Mouse (Mus musculus) hindbrain, embryonic 10.5 days (tissue): ENCODE results near the gene Srsf9. TPM values are rescaled to one million over a fixed set of nuclear protein-coding genes. Genes with fewer than 3 reads are reported as not detected.
A peak's percentile ranks its signal among the peaks of the same experiment; 100 is the strongest.
"Not testable (repeated sequence)": the region's sequence is repeated elsewhere in the genome, so short reads cannot be mapped to it uniquely, and the experiment has no call there.

Source experiments
- DNase-seq: peaks from one replicate; pipeline ENCODE4 v3.0.0-alpha.2; 2017; ENCODE audit warnings: low spot score
- H3K27ac ChIP-seq: fragments of 300-500 bp; sonication (generic); 2 replicates; pipeline ENCODE4 v1.5.1; 2016; ENCODE audit warnings: mild to moderate bottlenecking, moderate library complexity
- H3K27me3 ChIP-seq: fragments of 300-500 bp; sonication (generic); 2 replicates; pipeline ENCODE4 v1.6.1; 2016; ENCODE audit warnings: mild to moderate bottlenecking; ENCODE audit not compliant: poor library complexity, insufficient read depth, severe bottlenecking
- H3K36me3 ChIP-seq: fragments of 300-500 bp; sonication (generic); 2 replicates; pipeline ENCODE4 v1.6.1; 2016; ENCODE audit warnings: mild to moderate bottlenecking, moderate library complexity
- H3K4me1 ChIP-seq: fragments of 300-500 bp; sonication (generic); replicated peaks from 2 replicates; pipeline ENCODE4 v1.6.1; 2016; ENCODE audit warnings: mild to moderate bottlenecking
- H3K4me3 ChIP-seq: fragments of 300-500 bp; sonication (generic); 2 replicates; pipeline ENCODE4 v1.5.1; 2016; ENCODE audit warnings: mild to moderate bottlenecking, moderate library complexity
- H3K9me3 ChIP-seq: fragments of 300-500 bp; sonication (generic); 2 replicates; pipeline ENCODE4 v1.6.1; 2016; ENCODE audit warnings: mild to moderate bottlenecking, moderate library complexity
- WGBS: fragments of 180-500 bp; shearing (Covaris S2); methylation state at CpG from one replicate; pipeline ENCODE4 v1.1.7; 2016; 5-methylcytosine and 5-hydroxymethylcytosine counted together
- polyA plus RNA-seq: library from polyadenylated mRNA; unstranded; fragments of >200 nt; fragmentation: Nextera tagmentation; extraction: Ambion mirVana; gene quantifications from 2 replicates; pipeline ENCODE4 v1.2.1, GENCODE M21; 2016

The Srsf9 gene
- polyA plus RNA-seq, 1 experiment from 2014 or later, result 383 TPM

DNA sequence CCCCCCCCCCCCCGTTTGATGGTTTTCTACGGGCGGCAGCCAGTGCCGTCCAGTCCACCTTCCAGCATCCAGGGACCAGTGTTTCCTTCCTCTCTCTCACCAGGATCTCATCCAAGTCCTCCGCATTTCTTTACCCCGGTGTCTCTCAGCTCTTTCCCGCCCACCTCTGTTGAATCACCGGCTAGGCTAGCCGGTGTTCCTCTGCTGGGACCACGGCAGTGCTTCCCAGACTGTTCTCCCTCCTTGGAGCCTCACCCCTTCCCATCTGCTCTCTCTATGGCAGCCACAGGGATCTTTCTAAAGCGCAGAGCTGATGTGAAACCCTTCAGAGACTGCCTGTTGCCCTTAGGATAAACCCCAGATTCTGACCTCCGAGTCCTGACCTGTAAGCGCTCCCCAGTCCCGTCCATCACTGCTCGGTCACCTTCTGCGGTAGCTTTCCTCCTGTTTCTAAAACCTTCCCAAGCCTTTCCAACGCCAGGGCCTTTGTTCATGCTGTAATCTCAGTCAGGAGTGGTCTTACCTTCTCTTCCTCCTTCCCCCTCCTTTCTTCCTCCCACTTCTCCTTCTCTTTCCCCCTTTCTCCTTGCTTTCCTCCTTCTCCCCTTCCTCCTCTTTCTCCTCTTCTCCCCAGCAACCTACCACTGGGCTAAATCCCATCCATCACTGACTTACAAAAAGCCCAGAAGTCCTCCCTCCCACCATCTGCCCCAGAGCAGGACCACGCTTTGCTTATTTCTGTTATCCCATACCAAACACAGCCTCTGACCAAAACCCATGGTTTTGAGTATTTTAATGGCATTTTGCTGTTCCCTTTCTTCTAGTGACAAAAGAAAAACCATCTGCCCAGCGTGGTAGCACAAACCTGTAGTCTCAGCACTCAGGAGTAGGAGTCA is 36.1 kb downstream of the Srsf9 start:
- Histone ChIP-seq H3K27ac (peak overlapping the region; percentile 89), H3K4me1 (peaks cover 38% of the 10 kb centered on the region), H3K36me3 (no peaks in the 10 kb centered on the region), H3K4me3 (peak overlapping the region; percentile 36), H3K9me3 (no peaks in the 10 kb centered on the region), H3K27me3 (no peaks in the 10 kb centered on the region)
- WGBS, result 14% methylated on average over 19 of the region's 19 CpGs
- peak; percentile 40 for DNase-seq

DNA sequence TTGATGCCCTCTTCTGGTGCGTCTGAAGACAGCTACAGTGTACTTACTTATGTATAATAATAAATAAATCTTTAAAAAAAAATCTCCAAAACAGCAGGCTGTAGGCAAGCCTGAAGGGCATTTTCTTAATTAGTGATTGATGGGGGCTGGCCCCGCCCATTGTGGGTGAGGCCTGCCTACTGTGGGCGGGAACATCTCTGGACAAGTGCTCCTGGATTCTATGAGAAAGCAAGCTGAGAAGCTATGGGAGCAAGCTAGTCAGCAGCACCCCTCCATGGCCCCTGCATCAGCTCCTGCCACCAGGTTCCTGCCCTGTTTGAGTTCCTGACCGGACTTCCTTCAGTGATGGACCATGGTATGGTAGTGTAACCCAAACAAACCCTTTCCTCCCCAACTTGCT is 37.8 kb downstream of the Srsf9 start:
- peaks cover 31% of the 10 kb centered on the region for H3K4me1 ChIP-seq
- H3K4me3 ChIP-seq, result no peak overlapping the region
- 86% methylated on average over 4 of the region's 4 CpGs for WGBS
- H3K36me3 ChIP-seq, result no peaks in the 10 kb centered on the region
- no peak overlapping the region for H3K27ac ChIP-seq
- no peaks in the 10 kb centered on the region for H3K9me3 ChIP-seq
- no peaks in the 10 kb centered on the region for H3K27me3 ChIP-seq
- DNase-seq, result no peak

DNA sequence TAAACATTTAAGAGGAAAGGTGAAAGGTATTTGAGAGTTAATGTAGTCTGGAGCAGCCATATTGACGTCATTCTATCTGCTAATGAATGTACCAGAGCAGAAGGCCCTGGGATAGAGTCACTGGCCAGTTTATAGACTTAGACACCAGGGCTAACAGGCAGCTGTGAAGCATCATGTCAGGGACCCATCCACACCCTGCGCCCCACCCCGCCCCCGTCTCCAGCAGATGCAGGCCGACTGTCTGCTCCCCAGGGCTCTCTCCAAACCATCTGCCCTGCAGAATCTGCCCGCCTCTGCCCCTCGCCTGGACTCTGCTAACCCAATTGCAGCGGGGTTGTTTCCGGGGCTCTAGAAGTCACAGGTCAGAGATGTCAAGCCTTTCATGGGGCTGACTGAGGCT is 44.8 kb downstream of the Srsf9 start:
- DNase-seq, result peak; percentile 74
- Histone ChIP-seq H3K36me3 (no peaks in the 10 kb centered on the region), H3K4me3 (no peak overlapping the region), H3K9me3 (no peaks in the 10 kb centered on the region), H3K4me1 (peaks cover 35% of the 10 kb centered on the region), H3K27ac (peak overlapping the region; percentile 92), H3K27me3 (no peaks in the 10 kb centered on the region)
- WGBS, result 31% methylated on average over 9 of the region's 9 CpGs

DNA sequence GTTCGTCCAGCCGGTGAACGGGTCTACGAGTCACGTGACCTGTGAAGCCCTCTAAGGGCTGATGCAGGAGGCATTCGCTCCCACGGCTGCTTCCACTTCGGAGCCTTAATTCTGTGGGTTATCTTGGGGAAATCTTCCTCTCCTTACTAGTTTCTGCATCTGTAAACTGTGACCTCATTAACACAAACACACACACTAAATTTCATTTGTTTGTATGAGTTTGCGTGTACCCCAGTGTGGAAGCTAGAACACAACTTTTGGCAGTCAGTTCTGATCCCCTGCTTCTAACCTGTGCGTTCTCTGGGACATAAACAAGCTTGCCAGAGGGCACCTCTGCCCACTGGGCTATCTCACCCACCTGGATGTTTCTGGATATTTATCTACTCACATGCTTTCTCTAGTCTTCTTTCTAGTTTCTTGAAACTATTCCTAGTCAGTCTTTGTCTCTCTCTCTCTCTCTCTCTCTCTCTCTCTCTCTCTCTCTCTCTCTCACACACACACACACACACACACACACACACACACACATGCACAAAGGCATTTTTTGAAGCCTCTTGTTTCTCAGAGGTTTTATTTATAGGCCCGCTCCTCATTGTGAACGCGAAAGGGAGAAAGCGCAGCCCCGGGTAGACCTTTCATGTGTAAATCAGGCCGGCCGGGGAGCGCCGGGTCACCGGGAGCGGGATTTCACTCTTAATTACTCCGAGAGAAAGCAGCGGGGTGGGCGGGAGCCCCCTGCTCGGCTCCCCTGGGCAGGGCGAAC is 46.6 kb downstream of the Srsf9 start:
- Histone ChIP-seq H3K4me1 (peaks cover 35% of the 10 kb centered on the region), H3K4me3 (peak overlapping the region; percentile 39), H3K36me3 (no peaks in the 10 kb centered on the region), H3K27me3 (no peaks in the 10 kb centered on the region), H3K9me3 (no peaks in the 10 kb centered on the region), H3K27ac (peak overlapping the region; percentile 92)
- DNase-seq, result peak; percentile 89
- 9% methylated on average over 26 of the region's 26 CpGs for WGBS

DNA sequence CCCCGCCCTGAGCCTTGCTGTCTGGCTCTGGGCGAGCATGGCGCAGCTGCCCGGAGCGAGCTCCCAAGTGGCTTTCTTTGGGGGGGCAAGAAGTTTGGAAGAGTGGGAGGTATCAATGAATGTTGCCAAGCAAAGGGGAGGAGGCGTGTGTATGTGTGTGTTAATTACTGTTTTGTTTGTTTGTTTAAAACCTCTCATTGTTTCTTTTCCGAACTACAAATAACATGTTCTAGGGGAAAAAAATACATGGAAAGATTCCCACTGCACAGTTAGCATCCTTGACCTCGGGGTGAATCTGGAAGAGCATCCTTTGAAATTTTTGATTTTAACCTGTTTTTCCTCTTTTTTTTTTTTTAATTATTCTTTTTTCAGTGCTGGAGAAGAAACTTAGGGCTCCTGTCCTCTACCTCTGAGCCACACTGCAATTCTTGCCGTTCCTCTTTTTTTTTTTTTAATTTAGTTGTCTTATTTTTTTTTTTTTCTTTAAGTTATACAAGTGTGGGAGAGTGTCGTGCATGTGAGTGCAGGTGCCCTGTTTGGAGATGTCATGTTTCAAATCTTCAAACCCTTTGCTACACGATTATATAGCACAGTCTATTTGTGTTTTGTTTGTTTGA is 47.3 kb downstream of the Srsf9 start:
- no peak for DNase-seq
- Histone ChIP-seq H3K27me3 (no peaks in the 10 kb centered on the region), H3K36me3 (no peaks in the 10 kb centered on the region), H3K9me3 (no peaks in the 10 kb centered on the region), H3K4me1 (peaks cover 35% of the 10 kb centered on the region), H3K27ac (peak overlapping the region; percentile 92), H3K4me3 (peak overlapping the region; percentile 39)
- WGBS, result 11% methylated on average over 11 of the region's 11 CpGs

DNA sequence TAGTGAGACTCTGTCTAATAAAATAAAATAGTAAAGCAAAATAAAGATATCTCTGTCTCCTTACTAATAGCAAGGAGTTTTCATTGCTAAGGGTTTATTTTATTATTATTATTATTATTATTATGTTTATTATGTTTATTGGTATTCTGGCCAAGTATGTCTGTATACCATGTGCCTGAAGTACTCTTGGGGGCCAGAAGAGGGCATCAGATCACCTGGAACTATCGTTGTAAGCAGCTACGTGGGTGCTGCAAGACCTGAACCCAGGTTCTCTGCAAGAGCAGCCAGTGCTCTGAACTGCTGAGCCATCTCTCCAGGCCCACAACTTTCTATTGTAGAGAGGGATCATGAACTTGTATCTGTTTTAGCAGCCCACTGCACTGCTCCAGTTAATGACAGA is 48.5 kb downstream of the Srsf9 start:
- Histone ChIP-seq H3K36me3 (no peaks in the 10 kb centered on the region), H3K9me3 (no peaks in the 10 kb centered on the region), H3K27me3 (no peaks in the 10 kb centered on the region), H3K4me1 (peaks cover 35% of the 10 kb centered on the region), H3K27ac (peak overlapping the region; percentile 80), H3K4me3 (no peak overlapping the region)
- WGBS, result 85% methylated on average over 2 of the region's 2 CpGs
- DNase-seq, result no peak

DNA sequence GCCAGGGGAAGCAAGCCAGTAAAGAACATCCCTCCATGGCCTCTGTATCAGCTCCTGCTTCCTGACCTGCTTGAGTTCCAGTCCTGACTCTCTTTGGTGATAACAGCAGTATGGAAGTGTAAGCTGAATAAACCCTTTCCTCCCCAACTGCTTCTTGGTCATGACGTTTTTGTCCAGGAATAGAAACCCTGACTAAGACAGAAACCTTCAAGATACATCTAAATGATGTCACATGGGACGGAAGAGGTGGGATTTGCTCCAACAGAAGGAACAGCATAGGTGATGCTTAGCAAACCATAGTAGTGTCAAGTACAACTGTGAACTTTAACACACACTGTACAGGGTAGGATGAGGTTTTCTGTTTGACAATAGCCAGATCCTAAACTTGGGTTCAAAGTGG is 51.9 kb downstream of the Srsf9 start:
- WGBS, result 75% methylated on average over 2 of the region's 2 CpGs
- not testable (repeated sequence) for H3K4me3 ChIP-seq, H3K4me1 ChIP-seq, H3K27me3 ChIP-seq, H3K27ac ChIP-seq, H3K36me3 ChIP-seq, H3K9me3 ChIP-seq, DNase-seq

Other genes starting within 250 kb of the Srsf9 start
- 22.3 and 22.8 TPM in 2 replicates for gene Gm10401, start 228.9 kb upstream of the Srsf9 start, polyA plus RNA-seq
- 67.2 and 70.6 TPM in 2 replicates for gene Acads, start 207.8 kb upstream of the Srsf9 start, polyA plus RNA-seq
- gene Unc119b, start 192.2 kb upstream of the Srsf9 start, polyA plus RNA-seq, result 66.9 and 74.6 TPM in 2 replicates
- gene Mlec, start 169.0 kb upstream of the Srsf9 start, polyA plus RNA-seq, result 59.5 and 71.1 TPM in 2 replicates
- gene Cabp1, start 132.8 kb upstream of the Srsf9 start, polyA plus RNA-seq, result 2.3 and 6.1 TPM in 2 replicates
- gene Pop5, start 91.3 kb upstream of the Srsf9 start, polyA plus RNA-seq, result 104 and 114 TPM in 2 replicates
- gene Rnf10, start 54.3 kb upstream of the Srsf9 start, polyA plus RNA-seq, result 132 and 172 TPM in 2 replicates
- 49.6 and 55.1 TPM in 2 replicates for gene Coq5, start 47.5 kb upstream of the Srsf9 start, polyA plus RNA-seq
- 1,684 and 1,740 TPM in 2 replicates for gene Dynll1, start 26.2 kb upstream of the Srsf9 start, polyA plus RNA-seq
- gene Gatc, start 14.0 kb downstream of the Srsf9 start, polyA plus RNA-seq, result 35.6 and 41.2 TPM in 2 replicates
- 56.3 and 57.2 TPM in 2 replicates for gene Triap1, start 14.0 kb downstream of the Srsf9 start, polyA plus RNA-seq
- gene Cox6a1, start 21.8 kb downstream of the Srsf9 start, polyA plus RNA-seq, result 875 and 1,016 TPM in 2 replicates
- 167 and 222 TPM in 2 replicates for gene Msi1, start 102.4 kb downstream of the Srsf9 start, polyA plus RNA-seq
- gene Pla2g1b, start 139.1 kb downstream of the Srsf9 start, polyA plus RNA-seq, result 0.51 TPM in 1 of 2 replicates, not detected in the other
- 17.2 and 17.3 TPM in 2 replicates for gene Sirt4, start 157.5 kb downstream of the Srsf9 start, polyA plus RNA-seq
- gene Pxn, start 179.5 kb downstream of the Srsf9 start, polyA plus RNA-seq, result 32.6 and 42.6 TPM in 2 replicates
- gene Rplp0, start 232.3 kb downstream of the Srsf9 start, polyA plus RNA-seq, result 1,124 and 1,374 TPM in 2 replicates
- 56.9 and 57.5 TPM in 2 replicates for gene Gcn1l1, start 238.1 kb downstream of the Srsf9 start, polyA plus RNA-seq